Comparison of ENCODE assay signal across 8 mouse cellular contexts in genomic region chr6:92941756-92942420, GRCm38 (mm10). TPM values are rescaled to one million over a fixed set of nuclear protein-coding genes. Genes with fewer than 3 reads are reported as not detected.
DNase-seq lines count a peak whose midpoint lies in the region; ATAC-seq and TF ChIP-seq lines count a peak whose summit lies in the region.

No protein-coding gene starts in this region.

- 0 out of 2 replicates have a peak, but pooled peaks have one; percentile 2 for ATAC-seq in forebrain, embryonic 13.5 days
- ATAC-seq in hindbrain, postnatal 0 days: no peak
- no peak for ATAC-seq in liver, embryonic 15.5 days (ENCODE audit: insufficient read depth)
- ATAC-seq in neural tube, embryonic 13.5 days (ENCODE audit: low read depth): no peak
- ATAC-seq in CD4-positive, CD25-positive, alpha-beta regulatory T cell, adult 4 months: no peak

- H3K4me2 ChIP-seq in forebrain, embryonic 13.5 days: peak overlapping the region; percentile 96
- peak overlapping the region; percentile 94 for H3K4me2 ChIP-seq in hindbrain, postnatal 0 days (ENCODE audit: low read depth, low read length)
- peak overlapping the region; percentile 51 for H3K4me2 ChIP-seq in liver, embryonic 15.5 days
- H3K4me2 ChIP-seq in neural tube, embryonic 13.5 days: peak overlapping the region; percentile 93

- H3K9ac ChIP-seq in forebrain, embryonic 13.5 days: peak overlapping the region; percentile 55
- peak overlapping the region; percentile 35 for H3K9ac ChIP-seq in hindbrain, postnatal 0 days (replicated peaks; ENCODE audit: low read length)
- H3K9ac ChIP-seq in liver, embryonic 15.5 days: no peak overlapping the region
- H3K9ac ChIP-seq in neural tube, embryonic 13.5 days: peak overlapping the region; percentile 69

- peaks cover 60% of the 10 kb centered on the region for H3K27me3 ChIP-seq in forebrain, embryonic 13.5 days
- H3K27me3 ChIP-seq in hindbrain, postnatal 0 days (ENCODE audit: insufficient read depth, low read length): peaks cover 21% of the 10 kb centered on the region
- peaks cover 68% of the 10 kb centered on the region for H3K27me3 ChIP-seq in liver, embryonic 15.5 days
- peaks cover 76% of the 10 kb centered on the region for H3K27me3 ChIP-seq in neural tube, embryonic 13.5 days

- H3K27ac ChIP-seq in forebrain, embryonic 13.5 days: no peak overlapping the region
- peak overlapping the region; percentile 12; the same call in 1 of the 2 replicates for H3K27ac ChIP-seq in hindbrain, postnatal 0 days
- no peak overlapping the region for H3K27ac ChIP-seq in liver, embryonic 15.5 days (replicated peaks)
- H3K27ac ChIP-seq in neural tube, embryonic 13.5 days (replicated peaks): peak overlapping the region; percentile 33; the same call in 1 of the 2 replicates

- WGBS in forebrain, embryonic 13.5 days: under 1% methylated on average over 30 of the region's 30 CpGs
- under 1% methylated on average over 30 of the region's 30 CpGs for WGBS in hindbrain, postnatal 0 days
- under 1% methylated on average over 30 of the region's 30 CpGs for WGBS in liver, embryonic 15.5 days (ENCODE audit: insufficient replicate concordance)
- under 1% methylated on average over 30 of the region's 30 CpGs for whole genome bisulfite sequencing in neural tube, embryonic 13.5 days

- no peak for TF ChIP-seq CTCF in hindbrain, postnatal 0 days (IDR thresholded peaks at IDR 0.05; ENCODE audit: low read depth)

- peak; percentile 18 to 29 for DNase-seq in lung, adult 18-20 months
- DNase-seq in lung, postnatal 25 days (ENCODE audit: low spot score): no peak
- peak; percentile 14 for DNase-seq in hindbrain, postnatal 0 days (ENCODE audit: low spot score)
- no peak for DNase-seq in frontal cortex, postnatal 36 days (ENCODE audit: low spot score in 2 of 2)

- H3K4me3 ChIP-seq in forebrain, embryonic 13.5 days: peak overlapping the region; percentile 58
- H3K4me3 ChIP-seq in hindbrain, postnatal 0 days (ENCODE audit: low read length): peak overlapping the region; percentile 53
- peak overlapping the region; percentile 39 for H3K4me3 ChIP-seq in liver, embryonic 15.5 days (replicated peaks)
- H3K4me3 ChIP-seq in neural tube, embryonic 13.5 days: peak overlapping the region; percentile 53

- no peaks in the 10 kb centered on the region for H3K36me3 ChIP-seq in forebrain, embryonic 13.5 days (ENCODE audit: poor library complexity, severe bottlenecking)
- no peaks in the 10 kb centered on the region for H3K36me3 ChIP-seq in hindbrain, postnatal 0 days (ENCODE audit: insufficient read depth, low read length)
- no peaks in the 10 kb centered on the region for H3K36me3 ChIP-seq in liver, embryonic 15.5 days (replicated peaks)
- no peaks in the 10 kb centered on the region for H3K36me3 ChIP-seq in neural tube, embryonic 13.5 days

- no peaks in the 10 kb centered on the region for H3K9me3 ChIP-seq in forebrain, embryonic 13.5 days (replicated peaks)
- H3K9me3 ChIP-seq in hindbrain, postnatal 0 days (ENCODE audit: low read length): no peaks in the 10 kb centered on the region
- H3K9me3 ChIP-seq in liver, embryonic 15.5 days (replicated peaks): no peaks in the 10 kb centered on the region
- no peaks in the 10 kb centered on the region for H3K9me3 ChIP-seq in neural tube, embryonic 13.5 days

- H3K4me1 ChIP-seq in forebrain, embryonic 13.5 days: peaks cover 43% of the 10 kb centered on the region
- peaks cover 9% of the 10 kb centered on the region for H3K4me1 ChIP-seq in hindbrain, postnatal 0 days (ENCODE audit: insufficient read depth, low read length)
- H3K4me1 ChIP-seq in liver, embryonic 15.5 days (replicated peaks): no peaks in the 10 kb centered on the region
- H3K4me1 ChIP-seq in neural tube, embryonic 13.5 days (replicated peaks): peaks cover 48% of the 10 kb centered on the region

RNA-seq across cellular contexts. Expression of gene Adamts9, which starts 1.4 kb away (rescaled TPM):
- 0.89 and 1.4 TPM in 2 replicates for polyA plus RNA-seq in forebrain, embryonic 13.5 days (2015; fragmentation: Nextera tagmentation; extraction: Ambion mirVana)
- 7.6 and 9.2 TPM in 2 replicates for total RNA-seq in hindbrain, postnatal 0 days (2014; rRNA removed)
- 1.5 and 1.7 TPM in 2 replicates for polyA plus RNA-seq in hindbrain, postnatal 0 days (2015; fragmentation: Nextera tagmentation; extraction: Ambion mirVana)
- 0.81 and 1.3 TPM in 2 replicates for polyA plus RNA-seq in liver, embryonic 15.5 days (2015; fragmentation: Nextera tagmentation; extraction: Ambion mirVana)
- 1.8 and 2.0 TPM in 2 replicates for polyA plus RNA-seq in neural tube, embryonic 13.5 days (2015; fragmentation: Nextera tagmentation; extraction: Ambion mirVana)
- under 1 TPM in 1 of 2 experiments, not detected in 1; 0.09 TPM for polyA plus RNA-seq in CD4-positive, CD25-positive, alpha-beta regulatory T cell, adult 4 months (2017; shearing (Covaris generic))

Comparison
In these comparisons a context has a peak if more than half of its experiments do, and no peak if none do; other contexts are left out.
1. DNase-seq: peak in lung, adult 18-20 months (2 of 2) and hindbrain, postnatal 0 days (single experiment); none in lung, postnatal 25 days (single experiment) and frontal cortex, postnatal 36 days (0 of 2).
2. H3K27ac ChIP-seq: peak in hindbrain, postnatal 0 days (single experiment) and neural tube, embryonic 13.5 days (single experiment); none in forebrain, embryonic 13.5 days (single experiment) and liver, embryonic 15.5 days (single experiment).
3. Peak in every context shown above with its lines, with median percentiles within 50 percentile points of each other: H3K4me2 ChIP-seq and H3K4me3 ChIP-seq.